Mouse (Mus musculus) right cerebral cortex, postnatal 36 days (tissue): ENCODE results near the gene Tma7.

ENCODE experiments used
- DNase-seq, 2 experiments: peaks; one replicate each; pipeline ENCODE4 v3.0.0; 2022; ENCODE audit warnings: low spot score in 2 of 2, mixed read lengths in 1 of 2

Tma7 gene

DNA sequence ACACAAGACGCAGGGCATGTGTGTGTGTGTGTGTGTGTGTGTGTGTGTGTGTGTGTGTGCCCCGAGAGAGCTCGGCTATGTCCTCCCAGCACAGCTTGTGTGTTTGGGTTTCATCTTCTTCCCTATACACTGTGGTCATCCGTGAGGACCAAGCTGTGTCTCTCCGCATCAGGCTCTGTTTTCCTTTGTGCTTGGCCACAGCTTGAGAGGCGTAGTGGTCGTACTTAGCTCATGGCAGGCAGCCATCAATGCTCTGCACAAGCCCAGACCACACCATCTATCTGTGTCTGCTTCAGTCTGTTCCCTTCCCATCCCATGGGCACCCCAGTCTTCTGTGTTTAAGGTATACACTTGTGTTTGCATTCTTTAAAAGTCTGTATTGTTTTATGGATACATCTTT, 41.0 kb downstream of the Tma7 start:
- DNase-seq, result no peak

DNA sequence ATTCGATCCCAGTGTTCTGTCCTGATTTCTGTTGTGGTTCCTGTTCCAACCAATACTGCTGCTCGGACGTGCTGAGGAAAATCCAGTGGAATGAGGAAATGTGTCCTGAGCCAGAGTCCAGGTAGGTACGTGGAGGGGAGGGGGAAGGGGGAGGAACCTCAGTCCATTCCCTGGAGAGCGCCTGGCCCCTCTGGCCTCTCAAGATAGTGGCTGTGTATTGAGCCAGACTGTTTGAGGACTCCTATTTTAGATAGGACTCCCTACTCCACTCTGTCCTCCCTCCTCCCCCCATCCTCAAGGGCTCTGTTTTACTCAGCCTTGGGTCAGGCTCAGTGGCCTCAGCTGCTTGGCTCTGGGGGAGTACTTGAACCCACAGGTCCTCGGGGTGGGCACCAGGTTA, 41.5 kb downstream of the Tma7 start:
- no peak for DNase-seq

DNA sequence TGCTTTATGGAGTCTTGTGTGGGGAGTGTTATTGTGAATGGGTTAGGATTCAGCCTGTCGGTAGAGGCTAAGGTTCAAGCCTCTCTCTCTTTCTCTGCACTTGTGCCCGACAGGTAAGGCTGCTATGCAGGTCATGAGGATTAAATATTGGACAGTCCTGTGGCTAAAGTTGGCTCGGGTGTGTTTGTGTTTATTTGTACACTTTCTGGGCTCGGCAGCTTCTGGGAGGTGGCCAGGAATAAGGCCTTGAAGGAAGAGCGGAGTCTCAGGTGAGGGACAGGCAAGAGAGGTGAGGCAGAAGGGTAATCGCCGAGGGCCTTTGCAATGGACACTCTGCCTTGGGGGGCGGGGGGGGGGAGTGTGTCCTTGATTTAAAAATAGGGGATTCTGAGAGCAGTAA, 42.2 kb downstream of the Tma7 start:
- no peak for DNase-seq

DNA sequence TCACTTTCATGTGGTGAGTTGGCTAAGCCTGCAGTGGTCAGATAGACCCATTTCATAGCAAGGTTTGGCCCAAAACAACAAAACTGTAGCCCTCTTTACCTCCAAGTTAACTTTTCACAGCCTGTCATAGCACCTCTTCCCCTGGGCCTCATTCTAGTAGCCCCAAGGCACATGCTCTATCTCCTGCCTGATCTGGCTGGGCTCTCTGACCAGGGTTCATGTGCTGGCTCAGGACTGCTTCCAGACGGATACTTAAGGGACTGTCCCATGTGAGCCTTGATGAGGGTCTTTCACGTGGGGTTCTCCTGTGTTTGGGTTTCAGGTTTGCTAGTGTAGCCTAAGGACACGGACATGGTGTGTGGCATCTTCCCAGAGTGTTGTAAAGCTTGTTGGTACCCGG, 42.7 kb downstream of the Tma7 start:
- no peak for DNase-seq

DNA sequence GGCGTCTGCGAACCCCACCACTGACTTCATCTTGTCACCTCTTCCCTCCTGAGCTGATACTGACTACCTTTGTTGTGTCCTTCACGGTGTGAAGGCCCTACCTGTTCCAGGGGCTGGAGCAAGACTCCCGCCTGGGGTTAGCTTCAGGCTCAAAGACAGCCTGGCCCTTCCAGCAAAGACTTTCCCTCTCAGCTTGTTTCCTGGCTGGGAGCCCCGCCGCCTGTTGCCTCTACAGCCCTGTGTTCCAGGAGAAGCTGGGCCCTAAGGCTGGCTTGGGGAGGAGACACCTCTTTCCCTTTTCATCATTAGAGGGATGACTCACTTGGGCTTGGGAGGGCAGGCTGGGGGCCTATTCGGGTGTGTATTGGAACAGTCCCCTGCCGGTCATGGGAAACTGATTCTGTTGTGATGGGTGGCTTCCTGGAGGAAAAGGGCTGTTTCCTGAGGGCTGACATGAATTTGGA, 43.5 kb downstream of the Tma7 start:
- DNase-seq, result no peak

DNA sequence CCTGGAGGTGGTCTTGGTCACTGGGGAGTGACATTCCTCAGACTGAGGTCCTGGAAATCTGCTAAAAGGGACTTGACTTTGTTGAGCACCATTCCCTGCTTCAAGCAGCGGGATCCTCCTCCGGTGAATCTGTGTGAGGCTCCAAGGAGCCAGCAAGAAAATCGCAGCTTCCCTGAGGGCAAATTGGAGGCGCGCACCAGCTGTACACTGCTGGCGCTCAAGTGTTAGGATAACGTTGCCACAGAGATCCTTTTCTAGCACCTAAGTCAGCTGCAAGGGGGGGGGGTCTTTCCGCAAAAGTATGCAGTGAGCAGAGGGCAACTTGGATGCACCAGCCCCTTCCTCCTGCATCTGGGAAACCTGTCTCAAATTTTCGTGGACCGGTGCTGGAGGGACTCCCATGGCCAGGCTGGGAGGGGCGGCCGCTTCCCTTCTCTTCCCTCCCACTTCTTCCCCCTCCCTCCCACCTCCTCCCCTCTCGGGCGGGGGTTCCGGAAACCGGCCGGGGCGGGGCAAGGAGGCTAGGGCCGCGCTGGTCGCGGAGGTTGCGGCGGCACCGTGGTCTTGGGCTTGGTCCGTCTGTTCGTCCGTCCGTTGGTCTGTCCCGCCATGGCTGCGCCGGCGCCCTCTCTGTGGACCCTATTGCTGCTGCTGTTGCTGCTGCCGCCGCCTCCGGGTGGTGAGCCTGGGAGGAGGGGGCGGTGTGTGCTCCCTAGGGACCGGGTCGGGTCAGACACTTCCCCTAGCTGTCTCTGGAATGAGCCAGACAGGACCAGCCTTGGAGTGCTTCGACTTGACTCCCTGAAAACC, 44.1 kb downstream of the Tma7 start, which contains the start of gene Shisa5:
TSS of gene Shisa5 (plus strand) at position 480 of the 810 bp plus-strand sequence.
- DNase-seq, result no peak

DNA sequence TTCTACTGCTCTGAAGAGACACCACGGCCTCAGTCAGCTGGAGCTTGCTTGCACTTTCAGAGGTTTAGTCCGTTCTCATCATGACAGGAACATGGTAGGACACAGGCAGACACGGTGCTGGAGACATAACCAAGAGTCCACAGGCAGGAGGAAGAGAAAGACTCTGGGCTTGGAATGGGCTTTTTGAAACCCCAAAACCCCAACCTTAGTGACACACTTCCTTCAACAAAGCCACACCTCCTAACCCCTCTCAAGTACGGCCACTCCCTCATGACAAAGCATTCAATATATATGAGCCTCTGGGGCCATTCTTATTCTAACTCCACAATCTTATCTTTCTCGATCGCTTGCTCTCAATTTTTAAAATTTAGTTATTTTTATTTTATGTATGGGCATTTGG, 50.0 kb downstream of the Tma7 start:
- no peak for DNase-seq

DNA sequence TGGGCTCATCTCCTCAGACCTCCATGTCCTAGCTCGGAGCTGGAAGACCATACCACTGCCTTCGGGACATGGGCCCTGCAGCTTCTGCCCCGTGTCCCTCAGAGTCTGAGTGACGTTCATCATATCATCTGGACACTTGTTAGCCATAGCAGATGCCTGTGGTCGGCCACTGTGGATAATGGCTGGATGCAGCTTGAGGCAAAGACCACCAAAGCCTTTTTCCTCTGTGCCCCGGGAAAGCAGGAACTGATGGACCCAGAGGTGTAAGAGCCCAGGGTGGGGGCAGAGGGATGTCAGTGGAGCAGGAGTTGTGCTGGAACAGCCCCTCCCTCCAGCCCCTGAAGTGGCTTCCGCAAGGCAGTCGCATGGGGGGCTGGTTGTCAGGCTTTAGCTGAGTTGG, 50.7 kb downstream of the Tma7 start:
- DNase-seq, result no peak

DNA sequence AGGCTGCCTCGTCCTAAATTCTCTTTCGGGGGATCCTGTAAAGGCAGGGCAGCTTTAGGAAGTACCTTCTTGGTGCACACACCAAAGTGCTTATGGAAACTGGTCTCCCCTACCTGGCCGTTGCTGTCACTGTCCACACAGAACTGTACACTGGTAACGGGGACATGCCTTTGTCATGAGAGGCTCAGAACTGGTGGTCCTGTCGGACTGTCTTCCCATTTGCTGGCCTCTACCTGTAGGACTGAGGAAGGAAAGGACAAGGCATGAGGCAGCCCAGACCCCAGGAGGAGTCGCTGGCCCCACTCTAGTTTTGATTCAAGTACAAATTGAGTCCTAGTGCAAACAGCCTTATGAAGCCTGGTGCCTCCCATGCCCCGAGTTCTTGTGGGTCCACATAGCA, 51.4 kb downstream of the Tma7 start:
- DNase-seq, result no peak

DNA sequence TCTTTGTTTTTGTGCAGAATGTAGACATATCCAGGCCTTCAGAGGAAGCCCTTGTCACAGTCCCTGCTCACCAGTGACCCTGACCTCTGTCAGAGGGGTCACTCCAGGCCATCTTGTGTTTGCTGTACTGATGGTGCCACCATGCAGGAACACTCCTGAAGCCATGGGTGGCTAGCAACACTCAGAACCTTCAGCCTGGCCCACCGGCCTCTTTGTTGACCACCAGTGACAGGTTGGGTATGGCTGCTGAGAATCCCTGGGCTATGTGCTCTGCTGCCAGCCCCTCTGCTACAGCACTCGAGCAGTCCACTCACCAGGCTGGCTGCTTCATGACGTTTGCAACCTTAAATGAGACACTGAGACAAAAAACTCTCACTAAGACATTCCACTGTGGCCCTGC, 52.1 kb downstream of the Tma7 start:
- DNase-seq, result no peak

DNA sequence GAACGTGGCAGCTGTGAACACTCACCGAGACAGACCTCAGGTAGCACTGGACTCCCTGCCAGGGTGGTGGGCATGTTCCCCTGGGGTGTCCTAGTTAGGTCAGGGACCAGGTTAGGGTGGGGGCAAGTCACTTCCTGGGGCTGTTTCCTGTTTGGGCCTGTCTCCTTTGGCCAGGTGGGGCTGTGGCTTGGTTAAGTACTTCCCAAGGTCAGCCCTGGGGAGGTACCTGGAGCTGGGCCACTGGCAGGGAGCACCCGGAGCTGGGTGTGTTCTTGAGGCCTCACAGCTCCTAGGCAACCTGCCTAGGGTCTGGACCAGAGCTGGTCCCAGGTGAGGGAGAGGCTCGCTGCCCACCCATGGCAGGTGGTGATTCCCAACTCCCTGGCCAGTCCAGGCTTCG, 53.5 kb downstream of the Tma7 start:
- no peak for DNase-seq

DNA sequence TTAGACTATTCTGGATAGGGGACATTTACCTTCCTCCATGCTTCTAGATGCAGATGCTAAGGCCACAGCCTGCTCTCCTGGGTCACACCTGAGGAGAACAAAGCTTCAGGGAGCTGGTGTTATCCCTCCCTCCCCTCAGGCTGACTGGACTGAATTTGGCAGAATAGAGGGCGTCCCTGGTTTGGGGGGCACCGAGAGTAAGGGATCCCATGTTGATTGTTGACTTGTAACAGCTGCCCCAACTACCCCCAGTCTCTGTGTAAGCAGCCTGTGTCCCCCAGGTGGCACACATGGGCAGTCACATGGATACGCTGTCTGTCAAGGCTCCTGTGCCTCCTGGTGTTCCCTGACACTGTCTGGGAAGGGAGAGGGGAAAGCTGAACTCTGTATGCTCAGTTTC, 54.0 kb downstream of the Tma7 start:
- no peak for DNase-seq

DNA sequence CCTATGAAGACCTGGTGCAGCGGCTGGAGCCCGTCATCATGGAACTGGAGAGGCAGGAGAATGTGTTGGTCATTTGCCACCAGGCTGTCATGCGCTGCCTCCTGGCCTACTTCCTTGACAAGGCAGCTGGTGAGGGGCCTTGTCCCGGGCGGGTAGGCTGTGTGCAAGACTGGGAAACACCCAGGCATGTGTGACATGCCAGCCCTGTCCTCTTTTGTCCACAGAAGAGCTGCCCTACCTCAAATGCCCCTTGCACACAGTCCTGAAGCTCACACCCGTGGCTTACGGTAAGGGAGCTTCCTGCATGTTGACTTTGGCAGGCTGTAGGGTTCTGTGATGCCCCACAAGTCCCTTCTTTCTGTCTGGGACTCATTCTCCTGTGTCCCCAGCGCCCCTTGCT, 54.9 kb downstream of the Tma7 start:
- no peak for DNase-seq
